Mouse (Mus musculus) midbrain, postnatal 0 days (tissue): Measurements from ENCODE around the gene Gm29797. TPM values are rescaled to one million over a fixed set of nuclear protein-coding genes. Genes with fewer than 3 reads are reported as not detected.

Experiments
- ATAC-seq: fragments of 200-750 bp; cut with Nextera tagmentation; 2 replicates; pipeline ENCODE4 v1.8.0; 2017; ENCODE audit warnings: moderate number of reproducible peaks, mild to moderate bottlenecking, moderate TSS enrichment, moderate library complexity; ENCODE audit not compliant: low FRiP score
- DNase-seq: peaks from one replicate; pipeline ENCODE4 v3.0.0-alpha.2; 2015; ENCODE audit warnings: low spot score
- H3K27ac ChIP-seq: fragments of 300-500 bp; sonication (generic); 2 replicates; pipeline ENCODE4 v1.5.1; 2014; ENCODE audit warnings: low read depth, mild to moderate bottlenecking, low read length, mixed read lengths
- H3K27me3 ChIP-seq: fragments of 300-500 bp; sonication (generic); 2 replicates; pipeline ENCODE4 v1.6.1; 2014; ENCODE audit warnings: low read length, control low read depth, mixed read lengths; ENCODE audit not compliant: insufficient read depth
- H3K36me3 ChIP-seq: fragments of 300-500 bp; sonication (generic); 2 replicates; pipeline ENCODE4 v1.6.1; 2014; ENCODE audit warnings: low read length, control low read depth, mixed read lengths; ENCODE audit not compliant: insufficient read depth
- H3K4me1 ChIP-seq: fragments of 300-500 bp; sonication (generic); 2 replicates; pipeline ENCODE4 v1.6.1; 2014; ENCODE audit warnings: mild to moderate bottlenecking, control low read depth, antibody characterized with exemption, low read length, mixed read lengths; ENCODE audit not compliant: insufficient read depth
- H3K4me2 ChIP-seq: fragments of 300-500 bp; sonication (generic); 2 replicates; pipeline ENCODE4 v1.6.1; 2014; ENCODE audit warnings: low read depth, mild to moderate bottlenecking, low read length, mixed read lengths; ENCODE audit not compliant: poor library complexity, severe bottlenecking
- H3K4me3 ChIP-seq: fragments of 300-500 bp; sonication (generic); 2 replicates; pipeline ENCODE4 v1.5.1; 2014; ENCODE audit warnings: low read depth, mild to moderate bottlenecking, low read length, moderate library complexity
- H3K9ac ChIP-seq: fragments of 300-500 bp; sonication (generic); replicated peaks from 2 replicates; pipeline ENCODE4 v1.6.1; 2014; ENCODE audit warnings: mild to moderate bottlenecking, low read length, moderate library complexity, mixed read lengths; ENCODE audit not compliant: poor library complexity, severe bottlenecking
- H3K9me3 ChIP-seq: fragments of 300-500 bp; sonication (generic); 2 replicates; pipeline ENCODE4 v1.6.1; 2016; ENCODE audit warnings: low read length, control low read depth
- CTCF ChIP-seq: IDR thresholded peaks from 2 replicates; pipeline ENCODE4 v1.5.1; 2016; ENCODE audit warnings: antibody characterized with exemption, mild to moderate bottlenecking
- WGBS: fragments of 180-500 bp; shearing (Covaris S2); extraction: QIAGEN DNeasy Blood & Tissue Kit; methylation state at CpG from one replicate; pipeline ENCODE4 v1.1.7; 2014; 5-methylcytosine and 5-hydroxymethylcytosine counted together
- polyA plus RNA-seq: library from polyadenylated mRNA; unstranded; fragments of >200 nt; fragmentation: Nextera tagmentation; extraction: Ambion mirVana; gene quantifications from 2 replicates; pipeline ENCODE4 v1.2.1, GENCODE M21; 2015
- total RNA-seq: library from RNA; depleted of rRNA; stranded (reverse); fragments of >200 nt; gene quantifications from 2 replicates; pipeline ENCODE4 v1.2.3, GENCODE M21; 2014

The Gm29797 gene
- total and polyA plus RNA-seq, 2 experiments from 2014 or later: not detected

- no peaks in the 10 kb centered on the region for H3K27me3 ChIP-seq
- WGBS: 11% methylated on average over 7 of the region's 7 CpGs
- peak overlapping the region; percentile 85 for H3K27ac ChIP-seq
These were observed 23.9 kb downstream of the Gm29797 start for GRCm38 (mm10) chr2:181680716-181681117.

GRCm38 (mm10) chr2:181681978-181682377 is 25.1 kb downstream of the Gm29797 start:
- Histone ChIP-seq H3K27me3 (no peaks in the 10 kb centered on the region), H3K36me3 (peaks cover 9% of the 10 kb centered on the region; the same call in 1 of the 2 replicates), H3K27ac (no peak overlapping the region), H3K9me3 (no peaks in the 10 kb centered on the region), H3K4me2 (no peak overlapping the region), H3K4me3 (no peak overlapping the region), H3K4me1 (peaks cover 7% of the 10 kb centered on the region; the same call in 1 of the 2 replicates), H3K9ac (no peak overlapping the region)
- DNase-seq (no peak), ATAC-seq (no peak)
- 93% methylated on average over 1 of the region's 1 CpGs for WGBS
- no peak for TF ChIP-seq CTCF

More at GRCm38 (mm10) chr2:181680716-181681117, 23.9 kb downstream of the Gm29797 start:
- Histone ChIP-seq H3K4me3 (peak overlapping the region; percentile 65), H3K4me1 (peaks cover 9% of the 10 kb centered on the region; the same call in 1 of the 2 replicates), H3K36me3 (0 out of 2 replicates have a peak, but pooled peaks cover 3% of the 10 kb centered on the region), H3K9ac (peak overlapping the region; percentile 84), H3K4me2 (peak overlapping the region; percentile 95), H3K9me3 (no peaks in the 10 kb centered on the region)
- no peak for TF ChIP-seq CTCF
- peak; percentile 18 for ATAC-seq
- DNase-seq: no peak

- ATAC-seq (no peak), DNase-seq (no peak)
- TF ChIP-seq CTCF: peak; percentile 27
- Histone ChIP-seq H3K36me3 (peaks cover 17% of the 10 kb centered on the region), H3K4me1 (peaks cover 7% of the 10 kb centered on the region; the same call in 1 of the 2 replicates), H3K9me3 (no peaks in the 10 kb centered on the region), H3K27ac (no peak overlapping the region), H3K27me3 (no peaks in the 10 kb centered on the region), H3K4me3 (no peak overlapping the region), H3K9ac (no peak overlapping the region), H3K4me2 (no peak overlapping the region)
- 63% methylated on average over 4 of the region's 4 CpGs for WGBS
These were observed 26.5 kb downstream of the Gm29797 start for GRCm38 (mm10) chr2:181683381-181683780.

- DNase-seq (no peak), ATAC-seq (no peak)
- no peaks in the 10 kb centered on the region for H3K9me3 ChIP-seq
- no peak overlapping the region for H3K4me3 ChIP-seq
- no peak overlapping the region for H3K4me2 ChIP-seq
- H3K27me3 ChIP-seq: no peaks in the 10 kb centered on the region
- H3K36me3 ChIP-seq: peaks cover 27% of the 10 kb centered on the region
- peaks cover 7% of the 10 kb centered on the region; the same call in 1 of the 2 replicates for H3K4me1 ChIP-seq
- H3K27ac ChIP-seq: no peak overlapping the region
- 78% methylated on average over 1 of the region's 1 CpGs for WGBS
- H3K9ac ChIP-seq: no peak overlapping the region
- TF ChIP-seq CTCF: no peak
These were observed 27.9 kb downstream of the Gm29797 start for GRCm38 (mm10) chr2:181684713-181685112.

- H3K27me3 ChIP-seq: no peaks in the 10 kb centered on the region
- peaks cover 32% of the 10 kb centered on the region for H3K36me3 ChIP-seq
- no peak overlapping the region for H3K4me3 ChIP-seq
- peaks cover 6% of the 10 kb centered on the region; the same call in 1 of the 2 replicates for H3K4me1 ChIP-seq
- H3K27ac ChIP-seq: no peak overlapping the region
- ATAC-seq (no peak), DNase-seq (no peak)
- no peak overlapping the region for H3K4me2 ChIP-seq
- no peak for TF ChIP-seq CTCF
- H3K9ac ChIP-seq: no peak overlapping the region
- WGBS: 90% methylated on average over 4 of the region's 4 CpGs
- H3K9me3 ChIP-seq: no peaks in the 10 kb centered on the region
These were observed 28.9 kb downstream of the Gm29797 start for GRCm38 (mm10) chr2:181685686-181686085.

- Histone ChIP-seq H3K36me3 (peaks cover 32% of the 10 kb centered on the region), H3K27me3 (no peaks in the 10 kb centered on the region), H3K27ac (no peak overlapping the region), H3K9ac (no peak overlapping the region), H3K9me3 (no peaks in the 10 kb centered on the region), H3K4me1 (peaks cover 7% of the 10 kb centered on the region), H3K4me2 (no peak overlapping the region), H3K4me3 (no peak overlapping the region)
- DNase-seq: no peak
- ATAC-seq: no peak
- TF ChIP-seq CTCF: no peak
- 94% methylated on average over 8 of the region's 8 CpGs for WGBS
These were observed 30.8 kb downstream of the Gm29797 start for GRCm38 (mm10) chr2:181687586-181687985.
